ENCODE assay signal across 7 mouse cellular contexts in the genomic region with DNA sequence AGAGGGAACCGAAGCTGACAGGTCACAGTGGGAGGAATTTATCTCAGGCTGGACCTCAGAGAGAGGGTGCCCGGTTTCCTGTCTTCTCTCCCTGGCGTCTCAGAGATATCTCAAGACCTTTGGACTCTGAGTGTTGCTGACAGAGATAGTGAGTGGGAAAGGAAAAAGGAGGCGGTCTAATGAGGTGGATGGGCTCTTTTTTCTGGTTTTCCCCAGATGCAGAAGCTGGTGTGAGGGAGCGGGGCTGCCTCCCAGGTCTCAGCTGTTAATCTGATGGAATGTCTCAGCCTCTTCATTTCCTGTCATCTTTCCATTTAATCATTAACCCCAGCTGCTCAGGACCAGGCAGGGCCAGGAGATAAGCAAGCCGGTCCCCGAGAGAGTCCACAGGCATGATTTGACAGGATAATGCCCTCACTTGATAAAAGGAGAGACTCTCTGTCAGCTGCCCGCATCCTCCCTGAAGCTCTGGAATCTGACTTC.
DNase-seq lines count a peak whose midpoint lies in the region; ATAC-seq and TF ChIP-seq lines count a peak whose summit lies in the region.

No protein-coding gene starts in this region.

- no peak for TF ChIP-seq POLR2A in small intestine, adult 2 months (IDR thresholded peaks at IDR 0.05; ENCODE audit: low read depth, low read length)
- no peak for TF ChIP-seq POLR2A in cerebellum, adult 2 months (IDR thresholded peaks at IDR 0.05; ENCODE audit: borderline replicate concordance, insufficient read depth, low read length)

- ATAC-seq in lung, embryonic 15.5 days (ENCODE audit: borderline replicate concordance, extremely low read depth, low FRiP score, low TSS enrichment), result peak; percentile 73
- ATAC-seq in heart, embryonic 16.5 days (replicated peaks; ENCODE audit: extremely low read depth, insufficient read depth, low FRiP score), result no peak

- no peak for DNase-seq in lung, postnatal 25 days (ENCODE audit: low spot score)
- DNase-seq in kidney, postnatal 36 days, result peak; percentile 25 to 51
- DNase-seq in layer of hippocampus, adult 8-10 months (ENCODE audit: low spot score in 2 of 2), result no peak
- no peak for DNase-seq in cerebellum, adult 2 months

- no peak for TF ChIP-seq CTCF in small intestine, adult 2 months (IDR thresholded peaks at IDR 0.05; ENCODE audit: extremely low read depth, insufficient read length, insufficient replicate concordance, low read depth, low read length)
- TF ChIP-seq CTCF in cerebellum, adult 2 months (IDR thresholded peaks at IDR 0.05; ENCODE audit: borderline replicate concordance, insufficient read depth, low read depth, low read length), result no peak

- no peak overlapping the region; the same call in 1 of the 2 replicates for H3K4me3 ChIP-seq in lung, embryonic 15.5 days
- no peak overlapping the region; the same call in 1 of the 2 replicates for H3K4me3 ChIP-seq in heart, embryonic 16.5 days (ENCODE audit: low read length)
- H3K4me3 ChIP-seq in small intestine, adult 2 months (ENCODE audit: low read depth, low read length), result peak overlapping the region; percentile 35; the same call in 1 of the 2 replicates
- no peak overlapping the region for H3K4me3 ChIP-seq in cerebellum, adult 2 months (replicated peaks; ENCODE audit: insufficient read depth, low read depth, low read length)

- no peaks in the 10 kb centered on the region for H3K9me3 ChIP-seq in lung, embryonic 15.5 days
- H3K9me3 ChIP-seq in heart, embryonic 16.5 days (replicated peaks; ENCODE audit: control insufficient read depth, low read length), result no peaks in the 10 kb centered on the region

- peak overlapping the region; percentile 66; the same call in 1 of the 2 replicates for H3K27ac ChIP-seq in lung, embryonic 15.5 days
- no peak overlapping the region for H3K27ac ChIP-seq in heart, embryonic 16.5 days (ENCODE audit: low read length)
- peak overlapping the region; percentile 59 for H3K27ac ChIP-seq in small intestine, adult 2 months (ENCODE audit: insufficient read depth, low read depth, low read length)
- no peak overlapping the region for H3K27ac ChIP-seq in cerebellum, adult 2 months (ENCODE audit: insufficient read depth, low read length)

- no peaks in the 10 kb centered on the region for H3K36me3 ChIP-seq in lung, embryonic 15.5 days
- no peaks in the 10 kb centered on the region for H3K36me3 ChIP-seq in heart, embryonic 16.5 days (ENCODE audit: control insufficient read depth, insufficient read depth)
- no peaks in the 10 kb centered on the region for H3K36me3 ChIP-seq in small intestine, adult 2 months (ENCODE audit: control insufficient read depth, insufficient read depth, low read length)

- H3K9ac ChIP-seq in lung, embryonic 15.5 days, result no peak overlapping the region
- peak overlapping the region; percentile 41 for H3K9ac ChIP-seq in heart, embryonic 16.5 days (ENCODE audit: low read length)

- peaks cover 56% of the 10 kb centered on the region for H3K4me1 ChIP-seq in lung, embryonic 15.5 days
- H3K4me1 ChIP-seq in heart, embryonic 16.5 days (ENCODE audit: control insufficient read depth, insufficient read depth, low read length), result peaks cover 32% of the 10 kb centered on the region
- peaks cover 11% of the 10 kb centered on the region; the same call in 1 of the 2 replicates for H3K4me1 ChIP-seq in small intestine, adult 2 months (ENCODE audit: control insufficient read depth, insufficient read depth, insufficient read length, low read length)
- 0 out of 2 replicates have a peak, but pooled peaks cover 2% of the 10 kb centered on the region for H3K4me1 ChIP-seq in cerebellum, adult 2 months (ENCODE audit: control insufficient read depth, insufficient read depth, low read length)

- 9% methylated on average over 8 of the region's 8 CpGs for WGBS in lung, embryonic 15.5 days
- 18% methylated on average over 8 of the region's 8 CpGs for WGBS in heart, embryonic 16.5 days
- 25% methylated on average over 8 of the region's 8 CpGs for whole genome bisulfite sequencing in small intestine, adult 2 months
- 87% methylated on average over 8 of the region's 8 CpGs for WGBS in cerebellum, adult 2 months

- peak overlapping the region; percentile 47 for H3K4me2 ChIP-seq in lung, embryonic 15.5 days
- H3K4me2 ChIP-seq in heart, embryonic 16.5 days (ENCODE audit: low read depth, low read length), result peak overlapping the region; percentile 59

- no peaks in the 10 kb centered on the region for H3K27me3 ChIP-seq in lung, embryonic 15.5 days
- H3K27me3 ChIP-seq in heart, embryonic 16.5 days (ENCODE audit: control insufficient read depth, insufficient read depth, low read length), result peaks cover 2% of the 10 kb centered on the region; the same call in 1 of the 2 replicates
- H3K27me3 ChIP-seq in small intestine, adult 2 months (ENCODE audit: control insufficient read depth, insufficient read depth, low read length), result no peaks in the 10 kb centered on the region
- no peaks in the 10 kb centered on the region for H3K27me3 ChIP-seq in cerebellum, adult 2 months (ENCODE audit: control insufficient read depth, insufficient read depth, low read length)

Comparison
In these comparisons a context has a peak if more than half of its experiments do, and no peak if none do; other contexts are left out.
1. H3K27ac ChIP-seq: peak in lung, embryonic 15.5 days (single experiment) and small intestine, adult 2 months (single experiment); none in heart, embryonic 16.5 days (single experiment) and cerebellum, adult 2 months (single experiment).
2. DNase-seq: peak in kidney, postnatal 36 days (2 of 2); none in lung, postnatal 25 days (single experiment), layer of hippocampus, adult 8-10 months (0 of 2) and cerebellum, adult 2 months (0 of 2).